Mouse (Mus musculus) intestine, embryonic 15.5 days (tissue): ENCODE measurements at regions not wholly inside any gene's neighbourhood (a gene's known extent, or its start where the extent isn't known, plus 50 kb on each side); places are given as distances from the start of the nearest gene placed in this dataset.

Experiments used
- ATAC-seq: fragments of 200-750 bp; cut with Nextera tagmentation; 2 replicates; pipeline ENCODE4 v1.8.0; 2017; ENCODE audit warnings: moderate TSS enrichment, moderate library complexity
- H3K27ac ChIP-seq: fragments of 300-500 bp; sonication (generic); 2 replicates; pipeline ENCODE4 v1.5.1; 2015; ENCODE audit warnings: mild to moderate bottlenecking, inconsistent platforms
- H3K27me3 ChIP-seq: fragments of 300-500 bp; sonication (generic); replicated peaks from 2 replicates; pipeline ENCODE4 v1.6.1; 2015; ENCODE audit warnings: inconsistent platforms
- H3K36me3 ChIP-seq: fragments of 300-500 bp; sonication (generic); 2 replicates; pipeline ENCODE4 v1.6.1; 2015; ENCODE audit warnings: inconsistent platforms
- H3K4me1 ChIP-seq: fragments of 300-500 bp; sonication (generic); replicated peaks from 2 replicates; pipeline ENCODE4 v1.6.1; 2015; ENCODE audit warnings: inconsistent platforms
- H3K4me2 ChIP-seq: fragments of 300-500 bp; sonication (generic); replicated peaks from 2 replicates; pipeline ENCODE4 v1.6.1; 2015; ENCODE audit warnings: mild to moderate bottlenecking, inconsistent platforms
- H3K4me3 ChIP-seq: fragments of 300-500 bp; sonication (generic); replicated peaks from 2 replicates; pipeline ENCODE4 v1.5.1; 2015; ENCODE audit warnings: inconsistent platforms
- H3K9ac ChIP-seq: fragments of 300-500 bp; sonication (generic); 2 replicates; pipeline ENCODE4 v1.6.1; 2015; ENCODE audit warnings: inconsistent platforms
- H3K9me3 ChIP-seq: fragments of 300-500 bp; sonication (generic); 2 replicates; pipeline ENCODE4 v1.6.1; 2016; ENCODE audit warnings: inconsistent platforms
- WGBS: fragments of 180-500 bp; shearing (Covaris S2); methylation state at CpG from one replicate; pipeline ENCODE4 v1.1.7; 2015; 5-methylcytosine and 5-hydroxymethylcytosine counted together

DNA sequence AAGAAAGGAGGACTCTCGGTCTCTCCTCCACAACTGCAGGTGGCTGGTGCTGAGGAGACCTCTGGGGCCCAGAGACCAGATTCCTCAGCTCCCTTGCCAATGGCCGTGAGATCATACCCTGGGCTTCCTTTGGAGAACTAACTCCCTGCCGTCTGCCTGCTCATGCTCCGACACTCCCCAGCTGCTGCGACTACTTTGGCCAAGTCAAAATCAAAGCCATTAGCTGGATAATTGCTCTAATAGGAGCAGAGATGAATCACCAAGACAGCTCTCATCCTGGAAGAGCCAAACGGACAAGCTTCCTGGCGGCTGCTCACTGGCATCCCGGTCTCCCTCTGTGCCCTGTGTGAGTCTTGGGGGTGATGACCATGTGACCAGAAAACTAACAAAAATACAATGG is 198.3 kb upstream of the A430005L14Rik start:
- Histone ChIP-seq H3K9ac (no peak overlapping the region), H3K4me2 (no peak overlapping the region), H3K9me3 (no peaks in the 10 kb centered on the region), H3K4me3 (no peak overlapping the region), H3K4me1 (no peaks in the 10 kb centered on the region), H3K27ac (no peak overlapping the region), H3K36me3 (no peaks in the 10 kb centered on the region), H3K27me3 (no peaks in the 10 kb centered on the region)
- no peak for ATAC-seq
- WGBS = 57% methylated on average over 8 of the region's 8 CpGs

DNA sequence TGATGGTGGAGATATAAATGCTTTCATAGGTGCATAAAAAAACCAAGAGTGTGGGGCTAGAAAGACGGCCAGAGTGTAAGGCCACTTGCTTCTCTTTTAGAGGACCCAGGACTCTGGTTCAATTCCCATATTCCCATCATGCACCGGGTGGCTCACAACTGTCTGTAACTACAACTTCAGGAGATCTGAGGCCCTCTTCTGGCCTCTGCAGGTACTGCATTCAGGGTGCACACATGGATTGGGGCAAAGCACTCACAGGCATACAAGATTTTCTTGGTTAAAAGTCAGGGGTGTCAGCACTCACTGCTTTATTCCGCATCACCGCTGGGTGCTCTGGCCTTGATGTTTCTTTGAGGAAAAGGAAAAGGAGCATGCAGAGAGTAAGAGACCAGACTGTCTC is 196.1 kb upstream of the A430005L14Rik start:
- Histone ChIP-seq H3K27me3 (no peaks in the 10 kb centered on the region), H3K4me3 (no peak overlapping the region), H3K9ac (no peak overlapping the region), H3K27ac (no peak overlapping the region), H3K9me3 (no peaks in the 10 kb centered on the region), H3K36me3 (no peaks in the 10 kb centered on the region), H3K4me1 (no peaks in the 10 kb centered on the region), H3K4me2 (no peak overlapping the region)
- ATAC-seq = no peak
- 82% methylated on average over 4 of the region's 4 CpGs for WGBS

DNA sequence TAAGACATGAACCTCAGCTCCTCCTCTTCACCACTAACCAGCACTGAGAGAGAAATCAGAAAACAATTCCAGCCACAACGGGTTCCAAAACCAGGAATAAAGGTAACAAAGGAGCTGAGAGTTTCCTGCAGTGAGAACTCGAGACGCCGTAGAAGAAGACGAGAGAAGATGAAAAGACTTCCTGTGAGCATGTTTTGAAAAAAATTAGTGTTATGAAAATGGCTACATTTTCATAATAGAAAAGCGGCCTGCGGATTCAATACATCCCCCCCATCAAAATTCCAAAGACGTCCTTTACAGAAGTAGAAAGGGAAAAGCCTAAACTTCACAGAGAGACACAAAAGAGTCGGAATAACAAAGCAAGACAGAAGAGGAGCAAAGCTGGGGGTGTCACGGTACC is 193.6 kb upstream of the A430005L14Rik start:
- WGBS = 84% methylated on average over 10 of the region's 10 CpGs
- H3K36me3 ChIP-seq = no peaks in the 10 kb centered on the region
- H3K4me3 ChIP-seq = no peak overlapping the region
- no peaks in the 10 kb centered on the region for H3K4me1 ChIP-seq
- no peak for ATAC-seq
- no peaks in the 10 kb centered on the region for H3K27me3 ChIP-seq
- H3K4me2 ChIP-seq = no peak overlapping the region
- H3K9me3 ChIP-seq = no peaks in the 10 kb centered on the region
- H3K9ac ChIP-seq = no peak overlapping the region
- no peak overlapping the region for H3K27ac ChIP-seq

- Histone ChIP-seq H3K4me3 (no peak overlapping the region), H3K4me1 (no peaks in the 10 kb centered on the region), H3K9me3 (no peaks in the 10 kb centered on the region), H3K27ac (no peak overlapping the region), H3K9ac (no peak overlapping the region), H3K27me3 (no peaks in the 10 kb centered on the region), H3K36me3 (no peaks in the 10 kb centered on the region), H3K4me2 (no peak overlapping the region)
- WGBS = 76% methylated on average over 9 of the region's 9 CpGs
- ATAC-seq = no peak
Observed at GRCm38 (mm10) chr4:153767713-153768112, 189.3 kb upstream of the A430005L14Rik start.

GRCm38 (mm10) chr4:153768350-153768749 is 188.7 kb upstream of the A430005L14Rik start:
- no peak overlapping the region for H3K9ac ChIP-seq
- 41% methylated on average over 3 of the region's 3 CpGs for WGBS
- H3K4me3 ChIP-seq = no peak overlapping the region
- H3K4me1 ChIP-seq = no peaks in the 10 kb centered on the region
- no peak overlapping the region for H3K4me2 ChIP-seq
- no peaks in the 10 kb centered on the region for H3K36me3 ChIP-seq
- no peak overlapping the region for H3K27ac ChIP-seq
- H3K27me3 ChIP-seq = no peaks in the 10 kb centered on the region
- no peaks in the 10 kb centered on the region for H3K9me3 ChIP-seq
- no peak for ATAC-seq

DNA sequence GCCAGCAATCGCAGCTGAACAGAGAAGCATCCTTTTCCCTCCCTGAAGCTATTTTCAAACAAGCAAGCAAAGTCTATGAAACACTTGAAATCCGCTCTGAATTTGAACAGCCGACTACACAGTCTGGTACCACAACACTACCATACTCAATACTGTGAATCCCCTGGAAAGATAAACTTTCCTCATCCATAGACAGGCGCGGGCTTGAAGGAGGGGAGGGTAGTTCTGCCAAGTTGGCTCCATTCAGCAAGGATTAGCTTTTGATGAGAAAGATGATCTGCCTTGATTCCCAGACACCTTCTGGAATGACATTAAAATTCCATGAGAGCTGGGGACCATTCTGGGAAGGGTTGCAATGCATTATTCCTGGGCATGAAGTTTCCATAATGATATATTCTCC is 186.4 kb upstream of the A430005L14Rik start:
- Histone ChIP-seq H3K9ac (no peak overlapping the region), H3K27ac (no peak overlapping the region), H3K4me2 (no peak overlapping the region), H3K27me3 (no peaks in the 10 kb centered on the region), H3K4me3 (no peak overlapping the region), H3K9me3 (no peaks in the 10 kb centered on the region), H3K4me1 (no peaks in the 10 kb centered on the region), H3K36me3 (no peaks in the 10 kb centered on the region)
- WGBS = 76% methylated on average over 5 of the region's 5 CpGs
- no peak for ATAC-seq

DNA sequence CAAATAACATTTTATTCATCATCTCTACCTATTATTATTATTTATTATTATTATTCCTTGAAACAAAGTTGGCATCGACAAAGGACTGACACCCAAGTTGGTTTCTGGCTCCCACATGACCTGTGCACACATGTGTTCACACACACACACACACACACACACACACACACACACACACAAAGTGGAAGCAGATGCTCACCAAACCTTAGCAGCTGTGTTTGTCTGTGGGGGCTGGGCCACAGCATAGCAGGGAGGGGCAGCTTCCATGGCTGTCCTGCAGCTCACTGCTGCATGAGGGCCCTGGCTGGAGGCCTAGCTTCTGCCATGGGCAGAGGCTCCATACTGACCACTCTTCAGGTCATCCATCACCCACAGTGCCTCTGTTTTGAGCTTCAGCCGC is 176.5 kb upstream of the A430005L14Rik start:
- H3K27me3 ChIP-seq = no peaks in the 10 kb centered on the region
- ATAC-seq = no peak
- H3K4me3 ChIP-seq = no peak overlapping the region

GRCm38 (mm10) chr4:153781271-153781670 is 175.8 kb upstream of the A430005L14Rik start:
- H3K4me2 ChIP-seq = no peak overlapping the region
- H3K36me3 ChIP-seq = no peaks in the 10 kb centered on the region
- no peak overlapping the region for H3K9ac ChIP-seq
- 79% methylated on average over 7 of the region's 7 CpGs for WGBS
- no peaks in the 10 kb centered on the region for H3K27me3 ChIP-seq
- no peak for ATAC-seq
- no peak overlapping the region for H3K4me3 ChIP-seq
- H3K9me3 ChIP-seq = no peaks in the 10 kb centered on the region
- no peak overlapping the region for H3K27ac ChIP-seq
- H3K4me1 ChIP-seq = no peaks in the 10 kb centered on the region

More for the DNA sequence above, 176.5 kb upstream of the A430005L14Rik start:
- Histone ChIP-seq H3K4me1 (no peaks in the 10 kb centered on the region), H3K27ac (no peak overlapping the region), H3K4me2 (no peak overlapping the region), H3K36me3 (no peaks in the 10 kb centered on the region), H3K9me3 (no peaks in the 10 kb centered on the region), H3K9ac (no peak overlapping the region)
- 69% methylated on average over 2 of the region's 2 CpGs for WGBS

DNA sequence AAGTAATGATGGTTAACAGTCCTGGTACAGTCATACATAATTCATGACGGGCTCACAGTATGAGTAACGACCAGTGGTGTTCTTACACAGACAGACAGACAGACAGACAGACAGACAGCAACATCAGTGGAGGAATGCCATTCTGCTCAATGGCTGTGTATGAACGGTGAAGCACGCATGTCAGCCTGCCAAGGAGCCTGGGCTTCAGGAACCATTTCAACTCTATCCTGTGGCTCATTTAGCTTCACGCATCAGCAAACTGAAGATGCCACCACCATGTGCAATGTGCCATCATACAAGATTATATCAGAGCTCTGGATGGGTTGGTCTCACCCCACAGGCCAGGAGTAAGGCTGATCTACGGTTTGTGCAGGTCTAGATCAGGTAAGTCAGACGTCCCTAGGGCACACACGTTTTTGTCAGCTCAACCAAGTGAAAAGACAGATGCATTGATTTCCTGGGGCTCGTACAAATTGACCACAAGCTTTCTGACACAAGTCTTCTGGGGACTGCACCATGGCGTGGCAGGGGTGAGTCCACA is 175.0 kb upstream of the A430005L14Rik start:
- Histone ChIP-seq H3K27ac (no peak overlapping the region), H3K36me3 (no peaks in the 10 kb centered on the region), H3K4me3 (no peak overlapping the region), H3K9ac (no peak overlapping the region), H3K27me3 (no peaks in the 10 kb centered on the region), H3K4me1 (no peaks in the 10 kb centered on the region), H3K9me3 (no peaks in the 10 kb centered on the region), H3K4me2 (no peak overlapping the region)
- WGBS = 78% methylated on average over 10 of the region's 10 CpGs
- no peak for ATAC-seq

DNA sequence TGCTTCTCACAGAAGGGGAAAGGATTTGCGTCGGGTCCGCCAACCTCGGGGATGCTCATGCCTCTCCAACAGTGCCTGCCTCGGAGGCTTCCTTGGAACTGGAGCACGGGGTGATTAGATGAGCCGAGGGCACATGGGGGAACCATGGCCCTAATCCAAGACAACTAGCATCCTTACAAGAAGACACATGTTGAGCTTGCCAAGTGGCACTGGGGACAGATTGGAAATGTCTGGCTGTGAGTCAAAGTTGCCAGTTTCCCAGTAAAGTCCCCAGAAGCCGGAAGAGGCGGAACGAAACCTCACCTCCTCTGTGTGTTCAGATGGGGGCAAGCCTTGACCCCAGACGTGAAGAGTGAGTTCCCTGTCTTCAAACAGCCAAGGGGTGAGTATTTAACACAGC is 172.6 kb upstream of the A430005L14Rik start:
- no peak overlapping the region for H3K27ac ChIP-seq
- H3K27me3 ChIP-seq = no peaks in the 10 kb centered on the region
- H3K4me3 ChIP-seq = no peak overlapping the region
- WGBS = 87% methylated on average over 11 of the region's 11 CpGs
- H3K9ac ChIP-seq = no peak overlapping the region
- no peak overlapping the region for H3K4me2 ChIP-seq
- H3K4me1 ChIP-seq = no peaks in the 10 kb centered on the region
- H3K36me3 ChIP-seq = no peaks in the 10 kb centered on the region
- H3K9me3 ChIP-seq = no peaks in the 10 kb centered on the region
- ATAC-seq = no peak

- H3K27ac ChIP-seq = no peak overlapping the region
- no peak overlapping the region for H3K4me2 ChIP-seq
- H3K9ac ChIP-seq = no peak overlapping the region
- ATAC-seq = no peak
- no peaks in the 10 kb centered on the region for H3K9me3 ChIP-seq
- no peak overlapping the region for H3K4me3 ChIP-seq
- WGBS = 82% methylated on average over 4 of the region's 4 CpGs
- no peaks in the 10 kb centered on the region for H3K27me3 ChIP-seq
- H3K4me1 ChIP-seq = no peaks in the 10 kb centered on the region
- no peaks in the 10 kb centered on the region for H3K36me3 ChIP-seq
Observed at GRCm38 (mm10) chr4:153785564-153785963, 171.5 kb upstream of the A430005L14Rik start.

- 43% methylated on average over 13 of the region's 13 CpGs for WGBS
- Histone ChIP-seq H3K27me3 (0 out of 2 replicates have a peak, but pooled peaks cover 6% of the 10 kb centered on the region), H3K9me3 (no peaks in the 10 kb centered on the region), H3K4me2 (no peak overlapping the region), H3K36me3 (no peaks in the 10 kb centered on the region), H3K27ac (no peak overlapping the region), H3K4me1 (no peaks in the 10 kb centered on the region), H3K4me3 (no peak overlapping the region), H3K9ac (no peak overlapping the region)
- ATAC-seq = no peak
Observed at GRCm38 (mm10) chr4:153792307-153792706, 164.7 kb upstream of the A430005L14Rik start.

GRCm38 (mm10) chr4:153798061-153798460 is 159.0 kb upstream of the A430005L14Rik start:
- ATAC-seq = no peak
- Histone ChIP-seq H3K27me3 (0 out of 2 replicates have a peak, but pooled peaks cover 2% of the 10 kb centered on the region), H3K9me3 (no peaks in the 10 kb centered on the region), H3K4me1 (no peaks in the 10 kb centered on the region), H3K4me3 (no peak overlapping the region), H3K36me3 (no peaks in the 10 kb centered on the region), H3K27ac (no peak overlapping the region), H3K9ac (no peak overlapping the region), H3K4me2 (no peak overlapping the region)
- WGBS = 80% methylated on average over 7 of the region's 7 CpGs
